Mouse (Mus musculus): ENCODE measurements at regions not wholly inside any gene's neighbourhood (a gene's known extent, or its start where the extent isn't known, plus 50 kb on each side); places are given as distances from the start of the nearest gene placed in this dataset.

GRCm38 (mm10) chr8:103940958-103941532 lies 160.4 kb upstream of the Cdh5 start:
- no peak for DNase-seq (ENCODE audit: low spot score)
- ATAC-seq (ENCODE audit: extremely low read depth, insufficient number of reproducible peaks, low FRiP score, poor library complexity, severe bottlenecking) = no peak
- TF ChIP-seq GATA2 (IDR thresholded peaks at IDR 0.05; ENCODE audit: borderline replicate concordance, low read depth, low read length) (no peak), TAL1 (conservative IDR thresholded peaks at IDR 0.05; ENCODE audit: low read depth, low read length) (no peak), POLR2AphosphoS5 (IDR thresholded peaks at IDR 0.05; ENCODE audit: insufficient replicate concordance, low read depth, low read length) (no peak), CTCF (IDR thresholded peaks at IDR 0.05; ENCODE audit: low read depth, low read length) (no peak), GATA1 (IDR thresholded peaks at IDR 0.05; ENCODE audit: borderline replicate concordance, low read length) (no peak)

GRCm38 (mm10) chr8:103948474-103948873 lies 153.0 kb upstream of the Cdh5 start:
- H3K27me3 ChIP-seq (ENCODE audit: insufficient read depth, low read length) = no peaks in the 10 kb centered on the region
- H3K4me1 ChIP-seq (ENCODE audit: insufficient read depth, low read depth, low read length) = no peaks in the 10 kb centered on the region
- H3K36me3 ChIP-seq (replicated peaks) = no peaks in the 10 kb centered on the region
- no peak for TF ChIP-seq TAL1 (conservative IDR thresholded peaks at IDR 0.05; ENCODE audit: low read depth, low read length)
- TF ChIP-seq GATA1 (IDR thresholded peaks at IDR 0.05; ENCODE audit: borderline replicate concordance, low read length) = no peak
- no peak for TF ChIP-seq POLR2AphosphoS5 (IDR thresholded peaks at IDR 0.05; ENCODE audit: insufficient replicate concordance, low read depth, low read length)
- TF ChIP-seq GATA2 (IDR thresholded peaks at IDR 0.05; ENCODE audit: borderline replicate concordance, low read depth, low read length) = no peak
- TF ChIP-seq CTCF (IDR thresholded peaks at IDR 0.05; ENCODE audit: low read depth, low read length) = no peak
- no peak for DNase-seq (ENCODE audit: low spot score)
- H3K9me3 ChIP-seq (replicated peaks) = peaks cover 32% of the 10 kb centered on the region
- ATAC-seq (ENCODE audit: extremely low read depth, insufficient number of reproducible peaks, low FRiP score, poor library complexity, severe bottlenecking) = no peak
- H3K4me3 ChIP-seq (ENCODE audit: low read depth, low read length) = no peak overlapping the region

More at GRCm38 (mm10) chr8:103940958-103941532, 160.4 kb upstream of the Cdh5 start:
- H3K9me3 ChIP-seq (replicated peaks) = peaks cover 30% of the 10 kb centered on the region
- no peak overlapping the region for H3K4me3 ChIP-seq (ENCODE audit: low read depth, low read length)
- no peaks in the 10 kb centered on the region for H3K27me3 ChIP-seq (ENCODE audit: insufficient read depth, low read length)
- no peaks in the 10 kb centered on the region for H3K4me1 ChIP-seq (ENCODE audit: insufficient read depth, low read depth, low read length)
- no peaks in the 10 kb centered on the region for H3K36me3 ChIP-seq (replicated peaks)

- Histone ChIP-seq H3K4me3 (ENCODE audit: low read depth, low read length) (no peak overlapping the region), H3K4me1 (ENCODE audit: insufficient read depth, low read depth, low read length) (no peaks in the 10 kb centered on the region), H3K9me3 (replicated peaks) (peaks cover 47% of the 10 kb centered on the region), H3K27me3 (ENCODE audit: insufficient read depth, low read length) (no peaks in the 10 kb centered on the region), H3K36me3 (replicated peaks) (no peaks in the 10 kb centered on the region)
- no peak for TF ChIP-seq POLR2AphosphoS5 (IDR thresholded peaks at IDR 0.05; ENCODE audit: insufficient replicate concordance, low read depth, low read length)
- TF ChIP-seq TAL1 (conservative IDR thresholded peaks at IDR 0.05; ENCODE audit: low read depth, low read length) = no peak
- no peak for TF ChIP-seq GATA1 (IDR thresholded peaks at IDR 0.05; ENCODE audit: borderline replicate concordance, low read length)
- no peak for TF ChIP-seq CTCF (IDR thresholded peaks at IDR 0.05; ENCODE audit: low read depth, low read length)
- TF ChIP-seq GATA2 (IDR thresholded peaks at IDR 0.05; ENCODE audit: borderline replicate concordance, low read depth, low read length) = no peak
- DNase-seq (ENCODE audit: low spot score) = no peak
- no peak for ATAC-seq (ENCODE audit: extremely low read depth, insufficient number of reproducible peaks, low FRiP score, poor library complexity, severe bottlenecking)
Observed at GRCm38 (mm10) chr8:103950460-103950859, 151.0 kb upstream of the Cdh5 start.

- Histone ChIP-seq H3K4me1 (ENCODE audit: insufficient read depth, low read depth, low read length) (no peaks in the 10 kb centered on the region), H3K27me3 (ENCODE audit: insufficient read depth, low read length) (no peaks in the 10 kb centered on the region), H3K4me3 (ENCODE audit: low read depth, low read length) (no peak overlapping the region), H3K36me3 (replicated peaks) (no peaks in the 10 kb centered on the region), H3K9me3 (replicated peaks) (peaks cover 46% of the 10 kb centered on the region)
- ATAC-seq (ENCODE audit: extremely low read depth, insufficient number of reproducible peaks, low FRiP score, poor library complexity, severe bottlenecking) (no peak), DNase-seq (ENCODE audit: low spot score) (no peak)
- TF ChIP-seq GATA1 (IDR thresholded peaks at IDR 0.05; ENCODE audit: borderline replicate concordance, low read length) = no peak
- TF ChIP-seq GATA2 (IDR thresholded peaks at IDR 0.05; ENCODE audit: borderline replicate concordance, low read depth, low read length) = no peak
- no peak for TF ChIP-seq CTCF (IDR thresholded peaks at IDR 0.05; ENCODE audit: low read depth, low read length)
Observed at GRCm38 (mm10) chr8:103953586-103953985, 147.8 kb upstream of the Cdh5 start.

- no peaks in the 10 kb centered on the region for H3K36me3 ChIP-seq (replicated peaks)
- H3K4me1 ChIP-seq (ENCODE audit: insufficient read depth, low read depth, low read length) = no peaks in the 10 kb centered on the region
- TF ChIP-seq POLR2AphosphoS5 (IDR thresholded peaks at IDR 0.05; ENCODE audit: insufficient replicate concordance, low read depth, low read length) = no peak
- TF ChIP-seq GATA2 (IDR thresholded peaks at IDR 0.05; ENCODE audit: borderline replicate concordance, low read depth, low read length) = no peak
- no peak for TF ChIP-seq CTCF (IDR thresholded peaks at IDR 0.05; ENCODE audit: low read depth, low read length)
- TF ChIP-seq TAL1 (conservative IDR thresholded peaks at IDR 0.05; ENCODE audit: low read depth, low read length) = no peak
- no peak for TF ChIP-seq GATA1 (IDR thresholded peaks at IDR 0.05; ENCODE audit: borderline replicate concordance, low read length)
- no peak overlapping the region for H3K4me3 ChIP-seq (ENCODE audit: low read depth, low read length)
- H3K27me3 ChIP-seq (ENCODE audit: insufficient read depth, low read length) = no peaks in the 10 kb centered on the region
- no peak for DNase-seq (ENCODE audit: low spot score)
- peaks cover 38% of the 10 kb centered on the region for H3K9me3 ChIP-seq (replicated peaks)
- no peak for ATAC-seq (ENCODE audit: extremely low read depth, insufficient number of reproducible peaks, low FRiP score, poor library complexity, severe bottlenecking)
Observed at GRCm38 (mm10) chr8:103955568-103956260, 145.7 kb upstream of the Cdh5 start.

- Histone ChIP-seq H3K36me3 (replicated peaks) (no peaks in the 10 kb centered on the region), H3K9me3 (replicated peaks) (peaks cover 21% of the 10 kb centered on the region), H3K4me1 (ENCODE audit: insufficient read depth, low read depth, low read length) (no peaks in the 10 kb centered on the region), H3K4me3 (ENCODE audit: low read depth, low read length) (no peak overlapping the region), H3K27me3 (ENCODE audit: insufficient read depth, low read length) (no peaks in the 10 kb centered on the region)
- TF ChIP-seq CTCF (IDR thresholded peaks at IDR 0.05; ENCODE audit: low read depth, low read length) = no peak
- TF ChIP-seq POLR2AphosphoS5 (IDR thresholded peaks at IDR 0.05; ENCODE audit: insufficient replicate concordance, low read depth, low read length) = no peak
- TF ChIP-seq TAL1 (conservative IDR thresholded peaks at IDR 0.05; ENCODE audit: low read depth, low read length) = no peak
- TF ChIP-seq GATA2 (IDR thresholded peaks at IDR 0.05; ENCODE audit: borderline replicate concordance, low read depth, low read length) = no peak
- no peak for TF ChIP-seq GATA1 (IDR thresholded peaks at IDR 0.05; ENCODE audit: borderline replicate concordance, low read length)
- DNase-seq (ENCODE audit: low spot score) = no peak
- ATAC-seq (ENCODE audit: extremely low read depth, insufficient number of reproducible peaks, low FRiP score, poor library complexity, severe bottlenecking) = no peak
Observed at GRCm38 (mm10) chr8:103964293-103964918, 137.0 kb upstream of the Cdh5 start.

Data from G1E (cell line).